Mouse (Mus musculus) regulatory T cell (primary cell): Measurements from ENCODE around the gene Col6a2.

ENCODE experiments used
- in situ Hi-C: fragments of 300-600 bp; cut with MboI, MseI; formaldehyde crosslinking; loops from one replicate; pipeline ENCODE4 v1.15.1; 2025; ENCODE audit warnings: high pct_unique_total_duplicates

Col6a2 gene

GRCm38 (mm10) chr10:76636601-76637000 lies 13.2 kb upstream of the Col6a2 start:
- in situ Hi-C loops = no loop called here

- in situ Hi-C loops = no loop called here
These were observed 12.6 kb upstream of the Col6a2 start for GRCm38 (mm10) chr10:76636026-76636425.

- in situ Hi-C loops = no loop called here
These were observed 11.2 kb upstream of the Col6a2 start for GRCm38 (mm10) chr10:76634584-76634983.

- in situ Hi-C loops = no loop called here
These were observed 10.7 kb upstream of the Col6a2 start for GRCm38 (mm10) chr10:76634094-76634571.

- in situ Hi-C loops = no loop called here
These were observed 9.2 kb upstream of the Col6a2 start for GRCm38 (mm10) chr10:76632630-76633029.

- in situ Hi-C loops = no loop called here
These were observed 7.2 kb upstream of the Col6a2 start for GRCm38 (mm10) chr10:76630657-76631056.

GRCm38 (mm10) chr10:76627714-76628113 lies 4.3 kb upstream of the Col6a2 start:
- in situ Hi-C loops = loop anchor here (5.0 kb wide), 1 partner anchor 105 kb away; no protein-coding TSS in a partner anchor

GRCm38 (mm10) chr10:76624903-76625302 lies 1.5 kb upstream of the Col6a2 start:
- in situ Hi-C loops = loop anchor here (5.0 kb wide), 1 partner anchor 107 kb away; no protein-coding TSS in a partner anchor

GRCm38 (mm10) chr10:76623734-76624133 lies 304 bp upstream of the Col6a2 start:
- in situ Hi-C loops = no loop called here

- in situ Hi-C loops = no loop called here
These were observed 1.0 kb downstream of the Col6a2 start for GRCm38 (mm10) chr10:76622411-76622810.

- in situ Hi-C loops = no loop called here
These were observed 11.0 kb downstream of the Col6a2 start for GRCm38 (mm10) chr10:76612473-76612872.

GRCm38 (mm10) chr10:76602690-76603089 lies 20.7 kb downstream of the Col6a2 start:
- in situ Hi-C loops = no loop called here

GRCm38 (mm10) chr10:76596338-76596737 lies 27.1 kb downstream of the Col6a2 start:
- in situ Hi-C loops = no loop called here

- in situ Hi-C loops = no loop called here
These were observed 33.2 kb downstream of the Col6a2 start for GRCm38 (mm10) chr10:76590197-76590596.

- in situ Hi-C loops = no loop called here
These were observed 37.2 kb downstream of the Col6a2 start for GRCm38 (mm10) chr10:76586190-76586589.

GRCm38 (mm10) chr10:76584138-76584537 lies 39.3 kb downstream of the Col6a2 start:
- in situ Hi-C loops = no loop called here

- in situ Hi-C loops = no loop called here
These were observed 46.5 kb downstream of the Col6a2 start for GRCm38 (mm10) chr10:76576920-76577319.

- in situ Hi-C loops = no loop called here
These were observed 48.1 kb downstream of the Col6a2 start, which contains the start of gene Ftcd for GRCm38 (mm10) chr10:76575374-76575773. Gene Ftcd, plus strand, starts transcription at chr10:76575648.

GRCm38 (mm10) chr10:76572151-76572550 lies 51.3 kb downstream of the Col6a2 start:
- in situ Hi-C loops = no loop called here

GRCm38 (mm10) chr10:76571070-76571469 lies 52.4 kb downstream of the Col6a2 start:
- in situ Hi-C loops = no loop called here

GRCm38 (mm10) chr10:76569996-76570685 lies 53.3 kb downstream of the Col6a2 start:
- in situ Hi-C loops = no loop called here

- in situ Hi-C loops = no loop called here
These were observed 61.5 kb downstream of the Col6a2 start, which contains the start of gene Spatc1l for GRCm38 (mm10) chr10:76561972-76562371. Gene Spatc1l, plus strand, starts transcription at chr10:76562272.

- in situ Hi-C loops = no loop called here
These were observed 69.4 kb downstream of the Col6a2 start for GRCm38 (mm10) chr10:76554061-76554460.
